Mouse (Mus musculus) limb, embryonic 14.5 days (tissue): ENCODE results near the gene Vps50. TPM values are rescaled to one million over a fixed set of nuclear protein-coding genes. Genes with fewer than 3 reads are reported as not detected.

ENCODE experiments used
- ATAC-seq: fragments of 200-750 bp; cut with Nextera tagmentation; 2 replicates; pipeline ENCODE4 v1.8.0; 2017; ENCODE audit warnings: low read depth, moderate number of reproducible peaks, moderate TSS enrichment; ENCODE audit not compliant: low FRiP score
- DNase-seq: peaks from one replicate; pipeline ENCODE4 v3.0.0-alpha.2; 2015; ENCODE audit warnings: low spot score
- H3K27ac ChIP-seq: fragments of 300-500 bp; sonication (generic); replicated peaks from 2 replicates; pipeline ENCODE4 v1.5.1; 2014; ENCODE audit warnings: low read depth, mild to moderate bottlenecking, low read length, moderate library complexity, mixed read lengths
- H3K27me3 ChIP-seq: fragments of 300-500 bp; sonication (generic); 2 replicates; pipeline ENCODE4 v1.6.1; 2014; ENCODE audit warnings: low read length, mixed read lengths; ENCODE audit not compliant: control insufficient read depth, insufficient read depth
- H3K36me3 ChIP-seq: fragments of 300-500 bp; sonication (generic); 2 replicates; pipeline ENCODE4 v1.6.1; 2014; ENCODE audit warnings: mild to moderate bottlenecking, low read length, moderate library complexity, mixed read lengths; ENCODE audit not compliant: control insufficient read depth, insufficient read depth
- H3K4me1 ChIP-seq: fragments of 300-500 bp; sonication (generic); 2 replicates; pipeline ENCODE4 v1.6.1; 2014; ENCODE audit warnings: antibody characterized with exemption, low read length, mixed read lengths; ENCODE audit not compliant: control insufficient read depth, insufficient read depth
- H3K4me2 ChIP-seq: fragments of 300-500 bp; sonication (generic); replicated peaks from 2 replicates; pipeline ENCODE4 v1.6.1; 2014; ENCODE audit warnings: low read depth, mild to moderate bottlenecking, low read length, moderate library complexity; ENCODE audit not compliant: severe bottlenecking
- H3K4me3 ChIP-seq: fragments of 300-500 bp; sonication (generic); replicated peaks from 2 replicates; pipeline ENCODE4 v1.5.1; 2014; ENCODE audit warnings: low read length
- H3K9ac ChIP-seq: fragments of 300-500 bp; sonication (generic); 2 replicates; pipeline ENCODE4 v1.6.1; 2014; ENCODE audit warnings: mild to moderate bottlenecking, low read depth, low read length, moderate library complexity; ENCODE audit not compliant: severe bottlenecking
- H3K9me3 ChIP-seq: fragments of 300-500 bp; sonication (generic); 2 replicates; pipeline ENCODE4 v1.6.1; 2016; ENCODE audit warnings: low read length; ENCODE audit not compliant: control insufficient read depth
- POLR2A ChIP-seq: fragments of 200-500 bp; IDR thresholded peaks from 2 replicates; pipeline ENCODE4 v1.8.0; 2012; ENCODE audit warnings: inconsistent platforms, mild to moderate bottlenecking, moderate library complexity, borderline replicate concordance; ENCODE audit not compliant: insufficient read depth, insufficient read length; ENCODE audit errors: extremely low read depth
- WGBS: fragments of 180-500 bp; shearing (Covaris S2); extraction: QIAGEN DNeasy Blood & Tissue Kit; methylation state at CpG from one replicate; pipeline ENCODE4 v1.1.7; 2014; 5-methylcytosine and 5-hydroxymethylcytosine counted together
- polyA plus RNA-seq, 2 experiments: library from polyadenylated mRNA; depleted of rRNA in 1 of 2; stranded (reverse) in 1 of 2; unstranded in 1 of 2; fragments of >200 nt; fragmentation: Nextera tagmentation in 1 of 2; extraction: Ambion mirVana in 1 of 2; gene quantifications; 2 replicates each; pipeline versions ENCODE4 v1.2.1 to v1.2.3; 2012 to 2014

The Vps50 gene
- polyA plus RNA-seq, 2 experiments: 15.5 to 27.9 TPM

DNA sequence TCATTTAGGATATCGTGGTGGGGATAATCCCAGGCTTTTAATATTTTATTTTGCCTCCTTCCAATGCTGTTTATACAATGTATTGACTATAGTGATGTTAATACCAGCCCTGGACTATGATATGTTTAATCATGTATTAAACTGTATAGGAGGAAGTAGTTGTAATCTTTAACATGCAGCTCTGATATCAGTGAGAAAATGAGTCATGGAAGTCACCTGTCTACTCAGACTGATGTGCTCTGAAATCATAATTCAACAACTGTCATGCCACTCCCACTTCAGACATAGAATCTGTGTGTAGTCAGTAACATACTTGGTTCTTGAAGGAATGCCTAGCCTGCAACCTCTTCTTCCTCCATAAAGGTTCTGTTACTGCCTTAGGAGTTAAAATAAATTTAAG is 29.6 kb upstream of the Vps50 start:
- ATAC-seq: no peak
- Histone ChIP-seq H3K9me3 (no peaks in the 10 kb centered on the region), H3K36me3 (no peaks in the 10 kb centered on the region), H3K27ac (no peak overlapping the region), H3K4me1 (no peaks in the 10 kb centered on the region), H3K27me3 (no peaks in the 10 kb centered on the region), H3K4me2 (no peak overlapping the region), H3K4me3 (no peak overlapping the region), H3K9ac (no peak overlapping the region)
- DNase-seq: no peak
- no peak for TF ChIP-seq POLR2A
- 49% methylated on average over 1 of the region's 1 CpGs for WGBS

DNA sequence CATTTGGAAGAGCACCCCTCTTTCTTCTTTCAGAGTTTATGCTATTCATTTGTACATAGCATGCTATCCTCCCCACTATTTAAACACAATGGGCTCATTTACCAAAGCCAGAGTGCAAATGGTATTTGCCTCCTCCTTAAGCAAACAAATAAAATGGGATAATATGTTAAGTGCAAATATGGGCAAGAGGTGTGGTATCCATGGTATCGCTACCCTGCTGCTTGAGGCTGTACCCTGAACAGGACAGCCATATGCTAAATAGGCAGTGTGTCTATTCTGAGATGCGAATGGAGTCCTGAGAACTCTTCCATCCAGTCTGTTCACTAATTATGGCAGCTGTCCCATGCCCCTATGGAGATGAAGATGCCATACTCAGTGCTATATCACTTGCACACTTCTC is 27.5 kb upstream of the Vps50 start:
- no peak for TF ChIP-seq POLR2A
- Histone ChIP-seq H3K27ac (no peak overlapping the region), H3K4me3 (no peak overlapping the region), H3K36me3 (no peaks in the 10 kb centered on the region), H3K27me3 (no peaks in the 10 kb centered on the region), H3K9ac (no peak overlapping the region), H3K9me3 (no peaks in the 10 kb centered on the region), H3K4me2 (no peak overlapping the region), H3K4me1 (no peaks in the 10 kb centered on the region)
- no peak for DNase-seq
- ATAC-seq: no peak
- WGBS: 77% methylated on average over 2 of the region's 2 CpGs

DNA sequence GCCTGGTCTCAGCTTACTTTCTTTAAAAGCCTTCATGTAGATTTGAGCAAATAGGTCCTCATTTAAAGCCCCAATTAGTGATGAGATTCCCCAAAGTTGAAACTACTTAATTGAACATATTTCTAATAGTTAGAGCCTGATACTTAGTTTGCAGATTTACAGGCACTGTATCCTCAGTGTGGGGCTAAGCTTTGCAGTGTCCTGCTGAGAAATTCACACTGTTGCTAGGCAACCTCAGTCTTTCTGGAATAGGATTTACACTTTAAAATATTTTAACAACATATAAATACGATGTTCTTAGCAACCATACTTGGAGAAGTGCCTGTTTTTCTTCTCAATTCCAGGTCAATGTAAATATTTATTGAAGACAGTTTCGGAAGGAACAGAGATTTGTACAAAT is 21.9 kb upstream of the Vps50 start:
- Histone ChIP-seq H3K9ac (no peak overlapping the region), H3K27ac (no peak overlapping the region), H3K27me3 (no peaks in the 10 kb centered on the region), H3K9me3 (no peaks in the 10 kb centered on the region), H3K36me3 (no peaks in the 10 kb centered on the region), H3K4me1 (no peaks in the 10 kb centered on the region), H3K4me2 (no peak overlapping the region), H3K4me3 (no peak overlapping the region)
- WGBS: 39% methylated on average over 2 of the region's 2 CpGs
- ATAC-seq (no peak), DNase-seq (no peak)
- TF ChIP-seq POLR2A: no peak

DNA sequence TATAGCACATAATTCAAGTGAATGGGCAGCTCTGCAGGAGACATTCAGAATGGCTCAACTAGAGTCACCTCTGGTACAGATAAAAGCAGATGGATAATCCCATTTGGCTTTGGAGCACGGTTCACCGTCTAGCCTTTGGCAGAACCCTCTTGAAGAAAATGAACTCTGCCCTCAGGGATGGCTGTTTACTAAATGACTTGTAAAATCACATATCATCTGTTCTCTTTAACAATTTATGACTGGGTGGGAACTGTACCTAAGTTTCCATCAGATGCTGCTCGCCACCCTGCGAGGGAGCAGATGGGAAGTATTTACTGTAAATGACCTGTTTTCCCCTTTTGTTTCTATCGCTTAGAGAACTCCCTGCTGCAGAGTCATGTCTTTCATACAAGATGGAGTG is 18.3 kb upstream of the Vps50 start:
- Histone ChIP-seq H3K4me1 (no peaks in the 10 kb centered on the region), H3K9me3 (no peaks in the 10 kb centered on the region), H3K27me3 (no peaks in the 10 kb centered on the region), H3K4me3 (no peak overlapping the region), H3K36me3 (no peaks in the 10 kb centered on the region), H3K4me2 (no peak overlapping the region), H3K27ac (no peak overlapping the region), H3K9ac (no peak overlapping the region)
- 40% methylated on average over 5 of the region's 5 CpGs for WGBS
- DNase-seq (no peak), ATAC-seq (no peak)
- no peak for TF ChIP-seq POLR2A

DNA sequence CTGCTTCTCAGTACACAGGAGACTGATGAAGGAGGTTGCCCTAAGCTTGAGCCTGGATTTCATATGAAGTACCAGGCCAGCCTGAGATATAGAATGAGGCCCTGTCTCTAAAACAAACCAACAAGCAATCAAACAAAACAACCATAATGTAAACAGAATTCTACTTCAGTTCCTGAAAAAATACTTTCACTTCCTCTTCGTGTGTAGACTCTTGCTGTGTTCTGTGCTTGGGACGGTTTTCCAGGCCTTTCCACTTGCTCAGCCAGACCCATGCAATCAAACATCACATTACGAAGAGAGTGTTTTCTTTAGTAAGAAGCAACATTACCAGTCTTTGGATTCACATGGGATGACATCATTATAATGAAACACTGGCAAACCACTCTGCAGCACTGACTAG is 16.5 kb upstream of the Vps50 start:
- H3K4me3 ChIP-seq: no peak overlapping the region
- no peak overlapping the region for H3K9ac ChIP-seq
- no peaks in the 10 kb centered on the region for H3K27me3 ChIP-seq
- no peak for DNase-seq
- H3K4me1 ChIP-seq: no peaks in the 10 kb centered on the region
- H3K27ac ChIP-seq: no peak overlapping the region
- 76% methylated on average over 3 of the region's 3 CpGs for WGBS
- H3K4me2 ChIP-seq: no peak overlapping the region
- H3K9me3 ChIP-seq: no peaks in the 10 kb centered on the region
- no peak for ATAC-seq
- no peaks in the 10 kb centered on the region for H3K36me3 ChIP-seq
- no peak for TF ChIP-seq POLR2A

DNA sequence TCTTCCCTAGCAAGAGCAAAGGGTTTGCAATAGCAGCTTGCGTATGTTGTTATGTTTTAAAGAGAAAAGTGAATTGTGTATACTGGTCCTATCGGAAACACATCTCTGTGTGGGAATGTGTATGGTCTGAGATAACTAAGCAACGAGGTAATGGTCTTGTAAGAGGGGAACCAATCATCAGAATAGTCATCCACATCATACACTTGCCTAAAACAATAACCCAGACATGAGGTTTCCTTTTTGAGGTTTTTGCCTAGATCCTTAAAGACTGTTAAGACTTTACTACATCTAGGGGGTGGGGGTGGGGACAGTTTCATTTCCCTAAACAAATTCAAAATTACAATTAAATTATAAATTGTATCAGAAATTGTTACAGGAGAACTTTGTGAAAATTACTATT is 13.0 kb upstream of the Vps50 start:
- no peaks in the 10 kb centered on the region for H3K9me3 ChIP-seq
- no peak overlapping the region for H3K9ac ChIP-seq
- no peaks in the 10 kb centered on the region for H3K27me3 ChIP-seq
- no peak for DNase-seq
- H3K36me3 ChIP-seq: no peaks in the 10 kb centered on the region
- H3K27ac ChIP-seq: no peak overlapping the region
- no peak for ATAC-seq
- no peak overlapping the region for H3K4me2 ChIP-seq
- WGBS: 80% methylated on average over 3 of the region's 3 CpGs
- H3K4me3 ChIP-seq: no peak overlapping the region
- no peak for TF ChIP-seq POLR2A
- H3K4me1 ChIP-seq: no peaks in the 10 kb centered on the region
